Mouse (Mus musculus): ENCODE measurements at regions not wholly inside any gene's neighbourhood (a gene's known extent, or its start where the extent isn't known, plus 50 kb on each side); places are given as distances from the start of the nearest gene placed in this dataset.

DNA sequence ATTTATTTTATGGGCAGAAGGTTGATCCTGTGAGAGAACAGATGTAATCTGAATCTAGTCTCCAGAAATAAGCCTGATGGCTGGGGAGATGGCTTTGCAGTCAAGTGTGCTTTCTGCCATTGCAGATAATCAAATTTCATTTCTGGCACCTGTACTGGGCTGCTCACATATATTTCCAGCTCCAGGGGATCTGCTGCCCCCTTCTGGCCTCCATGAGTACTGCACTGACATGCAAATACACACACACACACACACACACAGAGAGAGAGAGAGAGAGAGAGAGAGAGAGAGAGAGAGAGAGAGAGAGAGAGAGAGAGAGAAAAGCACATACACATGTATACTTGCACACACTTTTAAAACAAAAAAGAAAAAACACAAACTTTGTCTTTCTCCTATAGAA is 532.1 kb downstream of the Tmem132b start:
- TF ChIP-seq CTCF (IDR thresholded peaks at IDR 0.05; ENCODE audit: borderline replicate concordance, insufficient read depth, low read length) (no peak), POLR2A (IDR thresholded peaks at IDR 0.05; ENCODE audit: low read depth, low read length) (no peak)
